Comparison of ENCODE assay signal across 23 mouse cellular contexts in genomic region chr9:56746926-56747294, GRCm38 (mm10). TPM values are rescaled to one million over a fixed set of nuclear protein-coding genes. Genes with fewer than 3 reads are reported as not detected.
DNase-seq lines count a peak whose midpoint lies in the region; ATAC-seq lines count a peak whose summit lies in the region.
"Had no signal": no experiment of that assay in that cellular context is flagged by ENCODE, and none has a peak within 500 bp of the region (broad histone marks: within the 10 kb centered on the region; RNA-seq: fewer than 3 reads in every experiment).

No protein-coding gene starts in this region.

- no peaks in the 10 kb centered on the region for H3K27me3 ChIP-seq in embryonic facial prominence, embryonic 14.5 days (replicated peaks; ENCODE audit: control insufficient read depth, insufficient read depth, low read length)
- H3K27me3 ChIP-seq in embryonic facial prominence, embryonic 10.5 days (replicated peaks; ENCODE audit: low read depth, poor library complexity, severe bottlenecking): no peaks in the 10 kb centered on the region; the same call in 1 of the 2 replicates
- no peaks in the 10 kb centered on the region for H3K27me3 ChIP-seq in hindbrain, embryonic 14.5 days (ENCODE audit: control insufficient read depth, insufficient read depth, low read length)
- no peaks in the 10 kb centered on the region; the same call in 1 of the 2 replicates for H3K27me3 ChIP-seq in hindbrain, embryonic 10.5 days (ENCODE audit: insufficient read depth, poor library complexity, severe bottlenecking)
- H3K27me3 ChIP-seq in midbrain, embryonic 14.5 days (ENCODE audit: control insufficient read depth, insufficient read depth, low read length): no peaks in the 10 kb centered on the region
- H3K27me3 ChIP-seq in midbrain, embryonic 11.5 days (ENCODE audit: control insufficient read depth, insufficient read depth, low read length): no peaks in the 10 kb centered on the region
- H3K27me3 ChIP-seq: liver, embryonic 12.5 days had no signal

- H3K9ac ChIP-seq in embryonic facial prominence, embryonic 14.5 days (ENCODE audit: low read depth, low read length): no peak overlapping the region
- H3K9ac ChIP-seq in hindbrain, embryonic 14.5 days: no peak overlapping the region
- H3K9ac ChIP-seq in midbrain, embryonic 14.5 days (replicated peaks; ENCODE audit: low read length): no peak overlapping the region
- no peak overlapping the region for H3K9ac ChIP-seq in midbrain, embryonic 11.5 days (ENCODE audit: low read length)
- H3K9ac ChIP-seq: limb, embryonic 13.5 days; liver, embryonic 12.5 days; midbrain, embryonic 12.5 days had no signal

- peak; percentile 16 for DNase-seq in embryonic facial prominence, embryonic 14.5 days (ENCODE audit: low spot score)
- DNase-seq in embryonic facial prominence, embryonic 10.5 days (ENCODE audit: low spot score): no peak
- no peak for DNase-seq in hindbrain, embryonic 14.5 days (ENCODE audit: low spot score)
- DNase-seq in hindbrain, embryonic 10.5 days (ENCODE audit: low spot score): no peak
- DNase-seq in midbrain, embryonic 14.5 days: peak; percentile 40
- no peak for DNase-seq in midbrain, embryonic 11.5 days (ENCODE audit: low spot score, missing footprints)
- DNase-seq in kidney, adult 11 months: no peak
- DNase-seq in frontal cortex, postnatal 36 days (ENCODE audit: low spot score in 2 of 2): no peak
- DNase-seq: adrenal gland, postnatal 14 days; cerebellum, adult 9-10 months; gastrocnemius, postnatal 36 days; heart, adult 2 months; kidney, adult 9 months; kidney, postnatal 14 days; layer of hippocampus, postnatal 36 days; lung, adult 18-20 months; lung, postnatal 10 days; right cerebral cortex, postnatal 14 days; thymus, adult 2 months had no signal

- no peak overlapping the region for H3K27ac ChIP-seq in embryonic facial prominence, embryonic 14.5 days (replicated peaks; ENCODE audit: low read depth, low read length)
- no peak overlapping the region for H3K27ac ChIP-seq in embryonic facial prominence, embryonic 10.5 days (replicated peaks)
- no peak overlapping the region for H3K27ac ChIP-seq in hindbrain, embryonic 14.5 days
- H3K27ac ChIP-seq in hindbrain, embryonic 10.5 days: no peak overlapping the region
- H3K27ac ChIP-seq in midbrain, embryonic 14.5 days (replicated peaks; ENCODE audit: low read depth, low read length): no peak overlapping the region
- H3K27ac ChIP-seq in midbrain, embryonic 11.5 days (ENCODE audit: low read depth, low read length): no peak overlapping the region
- H3K27ac ChIP-seq: heart, adult 2 months; limb, embryonic 13.5 days; liver, embryonic 12.5 days; midbrain, embryonic 12.5 days; stomach, postnatal 0 days had no signal

- no peak overlapping the region for H3K4me2 ChIP-seq in embryonic facial prominence, embryonic 14.5 days (ENCODE audit: low read depth, low read length)
- no peak overlapping the region for H3K4me2 ChIP-seq in hindbrain, embryonic 14.5 days (replicated peaks)
- H3K4me2 ChIP-seq in midbrain, embryonic 14.5 days (ENCODE audit: low read length): no peak overlapping the region
- H3K4me2 ChIP-seq in midbrain, embryonic 11.5 days: no peak overlapping the region
- H3K4me2 ChIP-seq: limb, embryonic 13.5 days; liver, embryonic 12.5 days; midbrain, embryonic 12.5 days had no signal

- H3K9me3 ChIP-seq in embryonic facial prominence, embryonic 14.5 days (ENCODE audit: control insufficient read depth, low read length): no peaks in the 10 kb centered on the region
- no peaks in the 10 kb centered on the region for H3K9me3 ChIP-seq in embryonic facial prominence, embryonic 10.5 days
- H3K9me3 ChIP-seq in hindbrain, embryonic 14.5 days (ENCODE audit: control insufficient read depth, low read length): no peaks in the 10 kb centered on the region
- no peaks in the 10 kb centered on the region for H3K9me3 ChIP-seq in hindbrain, embryonic 10.5 days
- H3K9me3 ChIP-seq in midbrain, embryonic 14.5 days (ENCODE audit: control insufficient read depth, low read length): no peaks in the 10 kb centered on the region
- H3K9me3 ChIP-seq in midbrain, embryonic 11.5 days (ENCODE audit: control insufficient read depth, low read length): no peaks in the 10 kb centered on the region
- H3K9me3 ChIP-seq: limb, embryonic 13.5 days; liver, embryonic 12.5 days; midbrain, embryonic 12.5 days had no signal

- no peaks in the 10 kb centered on the region for H3K36me3 ChIP-seq in embryonic facial prominence, embryonic 14.5 days (ENCODE audit: control insufficient read depth, insufficient read depth, low read length)
- H3K36me3 ChIP-seq in embryonic facial prominence, embryonic 10.5 days (replicated peaks): no peaks in the 10 kb centered on the region
- H3K36me3 ChIP-seq in hindbrain, embryonic 14.5 days (replicated peaks; ENCODE audit: control insufficient read depth, insufficient read depth): no peaks in the 10 kb centered on the region
- no peaks in the 10 kb centered on the region for H3K36me3 ChIP-seq in hindbrain, embryonic 10.5 days
- H3K36me3 ChIP-seq in midbrain, embryonic 14.5 days (ENCODE audit: control insufficient read depth, insufficient read depth, low read length): no peaks in the 10 kb centered on the region
- no peaks in the 10 kb centered on the region for H3K36me3 ChIP-seq in midbrain, embryonic 11.5 days (ENCODE audit: control insufficient read depth, insufficient read depth, low read length)
- H3K36me3 ChIP-seq: limb, embryonic 13.5 days; liver, embryonic 12.5 days; midbrain, embryonic 12.5 days had no signal

- no peak overlapping the region for H3K4me3 ChIP-seq in embryonic facial prominence, embryonic 14.5 days (ENCODE audit: low read depth, low read length)
- H3K4me3 ChIP-seq in embryonic facial prominence, embryonic 10.5 days: no peak overlapping the region
- H3K4me3 ChIP-seq in hindbrain, embryonic 14.5 days (replicated peaks; ENCODE audit: low read length): no peak overlapping the region
- no peak overlapping the region for H3K4me3 ChIP-seq in hindbrain, embryonic 10.5 days
- no peak overlapping the region for H3K4me3 ChIP-seq in midbrain, embryonic 14.5 days (replicated peaks; ENCODE audit: low read depth, low read length)
- H3K4me3 ChIP-seq in midbrain, embryonic 11.5 days (ENCODE audit: low read depth, low read length): no peak overlapping the region
- H3K4me3 ChIP-seq: heart, adult 2 months; limb, embryonic 13.5 days; liver, embryonic 12.5 days; midbrain, embryonic 12.5 days had no signal

- ATAC-seq in embryonic facial prominence, embryonic 14.5 days (ENCODE audit: low read depth): peak; percentile 83; the same call in 1 of the 2 replicates
- ATAC-seq in hindbrain, embryonic 14.5 days (ENCODE audit: low FRiP score): 0 out of 2 replicates have a peak, but pooled peaks have one; percentile 6
- no peak for ATAC-seq in midbrain, embryonic 14.5 days (ENCODE audit: low FRiP score, low TSS enrichment)
- ATAC-seq in midbrain, embryonic 11.5 days (ENCODE audit: low FRiP score): no peak
- ATAC-seq: liver, embryonic 12.5 days had no signal

- H3K4me1 ChIP-seq in embryonic facial prominence, embryonic 14.5 days (ENCODE audit: control insufficient read depth, insufficient read depth, low read length): no peaks in the 10 kb centered on the region
- H3K4me1 ChIP-seq in embryonic facial prominence, embryonic 10.5 days: peaks cover 4% of the 10 kb centered on the region
- H3K4me1 ChIP-seq in hindbrain, embryonic 14.5 days (replicated peaks; ENCODE audit: control insufficient read depth, insufficient read depth, low read length): peaks cover 9% of the 10 kb centered on the region
- peaks cover 9% of the 10 kb centered on the region for H3K4me1 ChIP-seq in hindbrain, embryonic 10.5 days (replicated peaks)
- H3K4me1 ChIP-seq in midbrain, embryonic 14.5 days (ENCODE audit: control insufficient read depth, insufficient read depth, low read length): peaks cover 11% of the 10 kb centered on the region
- no peaks in the 10 kb centered on the region for H3K4me1 ChIP-seq in midbrain, embryonic 11.5 days (ENCODE audit: control insufficient read depth, insufficient read depth, low read length)
- H3K4me1 ChIP-seq: limb, embryonic 13.5 days; liver, embryonic 12.5 days had no signal

- 60% methylated on average over 4 of the region's 4 CpGs for WGBS in embryonic facial prominence, embryonic 14.5 days
- 55% methylated on average over 4 of the region's 4 CpGs for WGBS in embryonic facial prominence, embryonic 10.5 days
- WGBS in hindbrain, embryonic 14.5 days: 63% methylated on average over 4 of the region's 4 CpGs
- 59% methylated on average over 4 of the region's 4 CpGs for WGBS in hindbrain, embryonic 10.5 days
- WGBS in midbrain, embryonic 14.5 days: 45% methylated on average over 4 of the region's 4 CpGs
- 47% methylated on average over 4 of the region's 4 CpGs for WGBS in midbrain, embryonic 11.5 days

RNA-seq across cellular contexts. Expression of gene Lingo1, which starts 49.4 kb away (rescaled TPM):
- polyA plus RNA-seq in embryonic facial prominence, embryonic 14.5 days (2014; fragmentation: Nextera tagmentation; extraction: Ambion mirVana): 6.4 and 8.3 TPM in 2 replicates
- polyA plus RNA-seq in embryonic facial prominence, embryonic 10.5 days (2016; fragmentation: Nextera tagmentation; extraction: Ambion mirVana): 2.1 and 2.4 TPM in 2 replicates
- polyA plus RNA-seq in hindbrain, embryonic 14.5 days (2014; fragmentation: Nextera tagmentation; extraction: Ambion mirVana): 57.3 and 65.9 TPM in 2 replicates
- 5.1 and 9.9 TPM in 2 replicates for polyA plus RNA-seq in hindbrain, embryonic 10.5 days (2016; fragmentation: Nextera tagmentation; extraction: Ambion mirVana)
- polyA plus RNA-seq in midbrain, embryonic 14.5 days (2014; fragmentation: Nextera tagmentation; extraction: Ambion mirVana): 49.4 and 72.2 TPM in 2 replicates
- 4.3 and 5.7 TPM in 2 replicates for polyA plus RNA-seq in midbrain, embryonic 11.5 days (2014; fragmentation: Nextera tagmentation; extraction: Ambion mirVana)

Comparison
In these comparisons a context has a peak if more than half of its experiments do, and no peak if none do; other contexts are left out.
1. DNase-seq: peak in embryonic facial prominence, embryonic 14.5 days (single experiment) and midbrain, embryonic 14.5 days (single experiment); none in embryonic facial prominence, embryonic 10.5 days (single experiment), hindbrain, embryonic 14.5 days (single experiment), hindbrain, embryonic 10.5 days (single experiment), midbrain, embryonic 11.5 days (single experiment), kidney, adult 11 months (single experiment) and frontal cortex, postnatal 36 days (0 of 2).
2. ATAC-seq: peak in embryonic facial prominence, embryonic 14.5 days (single experiment) and hindbrain, embryonic 14.5 days (single experiment); none in midbrain, embryonic 14.5 days (single experiment) and midbrain, embryonic 11.5 days (single experiment).